Comparison of ENCODE assay signal across 21 mouse cellular contexts in the genomic region with DNA sequence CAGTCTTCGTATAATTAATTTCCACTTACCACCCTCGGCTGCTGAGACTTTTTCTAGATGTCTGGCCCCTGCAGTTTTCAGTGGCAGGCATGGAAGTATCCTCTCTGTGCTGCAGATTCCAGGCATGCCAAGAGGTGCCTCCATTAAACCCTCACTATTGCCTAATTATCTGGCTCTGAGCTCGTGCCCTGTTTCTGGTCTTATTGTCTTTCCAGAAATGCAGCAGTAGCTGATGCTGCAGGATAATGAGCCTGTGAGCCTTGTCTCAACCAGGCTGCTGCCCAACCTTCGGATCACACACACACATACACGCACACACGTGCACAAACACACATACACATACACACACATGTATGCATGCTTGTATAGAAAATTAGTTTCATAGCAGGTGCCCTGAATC.
DNase-seq lines count a peak whose midpoint lies in the region; ATAC-seq and TF ChIP-seq lines count a peak whose summit lies in the region.
"Had no signal": no experiment of that assay in that cellular context is flagged by ENCODE, and none has a peak within 500 bp of the region (broad histone marks: within the 10 kb centered on the region; RNA-seq: fewer than 3 reads in every experiment).

No protein-coding gene starts in this region.

- WGBS in forebrain, embryonic 12.5 days, result 45% methylated on average over 6 of the region's 6 CpGs
- WGBS in forebrain, embryonic 10.5 days, result 71% methylated on average over 6 of the region's 6 CpGs
- WGBS in hindbrain, postnatal 0 days, result 60% methylated on average over 6 of the region's 6 CpGs
- WGBS in hindbrain, embryonic 11.5 days, result 79% methylated on average over 6 of the region's 6 CpGs
- 70% methylated on average over 6 of the region's 6 CpGs for WGBS in midbrain, postnatal 0 days
- WGBS in midbrain, embryonic 10.5 days, result 78% methylated on average over 6 of the region's 6 CpGs

- no peak overlapping the region for H3K27ac ChIP-seq in forebrain, embryonic 12.5 days
- no peak overlapping the region for H3K27ac ChIP-seq in forebrain, embryonic 10.5 days
- no peak overlapping the region for H3K27ac ChIP-seq in hindbrain, postnatal 0 days
- H3K27ac ChIP-seq in hindbrain, embryonic 11.5 days (ENCODE audit: low read depth, low read length), result no peak overlapping the region
- H3K27ac ChIP-seq in midbrain, postnatal 0 days (ENCODE audit: low read depth, low read length), result peak overlapping the region; percentile 51; the same call in 1 of the 2 replicates
- no peak overlapping the region for H3K27ac ChIP-seq in midbrain, embryonic 10.5 days (replicated peaks)
- H3K27ac ChIP-seq: embryonic facial prominence, embryonic 12.5 days; heart, embryonic 10.5 days had no signal

- no peak for DNase-seq in forebrain, embryonic 10.5 days (ENCODE audit: extremely low spot score, low spot score)
- peak; percentile 34 for DNase-seq in hindbrain, postnatal 0 days (ENCODE audit: low spot score)
- no peak for DNase-seq in hindbrain, embryonic 11.5 days (ENCODE audit: low spot score)
- DNase-seq in midbrain, postnatal 0 days (ENCODE audit: low spot score), result no peak
- no peak for DNase-seq in midbrain, embryonic 10.5 days (ENCODE audit: low spot score)
- DNase-seq in retina, embryonic 14.5 days (ENCODE audit: low spot score), result peak; percentile 41
- DNase-seq in gastrocnemius, postnatal 4 days (ENCODE audit: low spot score in 2 of 2), result no peak
- DNase-seq: adrenal gland, postnatal 10 days; B cell, adult 2 months; cerebellum, adult 11-12 months; cerebellum, adult 9-10 months; cerebellum, postnatal 25 days; gastrocnemius, postnatal 36 days; heart, adult 18-20 months; heart, postnatal 10 days had no signal

- H3K27me3 ChIP-seq in forebrain, embryonic 12.5 days, result no peaks in the 10 kb centered on the region
- no peaks in the 10 kb centered on the region for H3K27me3 ChIP-seq in forebrain, embryonic 10.5 days (ENCODE audit: poor library complexity, severe bottlenecking)
- H3K27me3 ChIP-seq in hindbrain, postnatal 0 days (ENCODE audit: insufficient read depth, low read length), result no peaks in the 10 kb centered on the region
- no peaks in the 10 kb centered on the region for H3K27me3 ChIP-seq in hindbrain, embryonic 11.5 days (ENCODE audit: control insufficient read depth, insufficient read depth, low read length)
- H3K27me3 ChIP-seq in midbrain, postnatal 0 days (ENCODE audit: insufficient read depth, low read length), result no peaks in the 10 kb centered on the region
- H3K27me3 ChIP-seq in midbrain, embryonic 10.5 days (ENCODE audit: low read depth, poor library complexity, severe bottlenecking), result no peaks in the 10 kb centered on the region
- H3K27me3 ChIP-seq: embryonic facial prominence, embryonic 12.5 days had no signal

- no peak overlapping the region for H3K4me3 ChIP-seq in forebrain, embryonic 12.5 days (replicated peaks)
- H3K4me3 ChIP-seq in forebrain, embryonic 10.5 days, result no peak overlapping the region
- no peak overlapping the region for H3K4me3 ChIP-seq in hindbrain, postnatal 0 days (ENCODE audit: low read length)
- H3K4me3 ChIP-seq in hindbrain, embryonic 11.5 days (ENCODE audit: low read depth, low read length), result no peak overlapping the region
- no peak overlapping the region for H3K4me3 ChIP-seq in midbrain, postnatal 0 days (ENCODE audit: low read depth, low read length)
- no peak overlapping the region for H3K4me3 ChIP-seq in midbrain, embryonic 10.5 days
- H3K4me3 ChIP-seq: embryonic facial prominence, embryonic 12.5 days; heart, embryonic 10.5 days had no signal

- no peak overlapping the region for H3K4me2 ChIP-seq in forebrain, embryonic 12.5 days
- H3K4me2 ChIP-seq in hindbrain, postnatal 0 days (ENCODE audit: low read depth, low read length), result no peak overlapping the region
- H3K4me2 ChIP-seq in hindbrain, embryonic 11.5 days (replicated peaks; ENCODE audit: low read depth, low read length), result no peak overlapping the region
- no peak overlapping the region for H3K4me2 ChIP-seq in midbrain, postnatal 0 days (ENCODE audit: low read depth, low read length, poor library complexity, severe bottlenecking)
- H3K4me2 ChIP-seq: embryonic facial prominence, embryonic 12.5 days had no signal

- peaks cover 7% of the 10 kb centered on the region for H3K4me1 ChIP-seq in forebrain, embryonic 12.5 days
- H3K4me1 ChIP-seq in forebrain, embryonic 10.5 days, result peaks cover 12% of the 10 kb centered on the region
- H3K4me1 ChIP-seq in hindbrain, postnatal 0 days (ENCODE audit: insufficient read depth, low read length), result no peaks in the 10 kb centered on the region
- H3K4me1 ChIP-seq in hindbrain, embryonic 11.5 days (replicated peaks; ENCODE audit: control insufficient read depth, insufficient read depth, low read length), result no peaks in the 10 kb centered on the region
- no peaks in the 10 kb centered on the region; the same call in 1 of the 2 replicates for H3K4me1 ChIP-seq in midbrain, postnatal 0 days (ENCODE audit: insufficient read depth, low read length)
- peaks cover 2% of the 10 kb centered on the region for H3K4me1 ChIP-seq in midbrain, embryonic 10.5 days
- H3K4me1 ChIP-seq: embryonic facial prominence, embryonic 12.5 days; heart, embryonic 10.5 days had no signal

- H3K9ac ChIP-seq in forebrain, embryonic 12.5 days, result no peak overlapping the region
- no peak overlapping the region for H3K9ac ChIP-seq in hindbrain, postnatal 0 days (replicated peaks; ENCODE audit: low read length)
- H3K9ac ChIP-seq in hindbrain, embryonic 11.5 days (ENCODE audit: low read depth, low read length), result no peak overlapping the region
- no peak overlapping the region for H3K9ac ChIP-seq in midbrain, postnatal 0 days (replicated peaks; ENCODE audit: low read length, poor library complexity, severe bottlenecking)
- H3K9ac ChIP-seq: embryonic facial prominence, embryonic 12.5 days had no signal

- no peaks in the 10 kb centered on the region for H3K9me3 ChIP-seq in forebrain, embryonic 12.5 days
- no peaks in the 10 kb centered on the region for H3K9me3 ChIP-seq in forebrain, embryonic 10.5 days
- no peaks in the 10 kb centered on the region for H3K9me3 ChIP-seq in hindbrain, postnatal 0 days (ENCODE audit: low read length)
- H3K9me3 ChIP-seq in hindbrain, embryonic 11.5 days (ENCODE audit: control insufficient read depth, low read length), result no peaks in the 10 kb centered on the region
- H3K9me3 ChIP-seq in midbrain, postnatal 0 days (ENCODE audit: low read length), result no peaks in the 10 kb centered on the region
- no peaks in the 10 kb centered on the region for H3K9me3 ChIP-seq in midbrain, embryonic 10.5 days (replicated peaks)
- H3K9me3 ChIP-seq: embryonic facial prominence, embryonic 12.5 days; heart, embryonic 10.5 days had no signal

- no peak for TF ChIP-seq CTCF in hindbrain, postnatal 0 days (IDR thresholded peaks at IDR 0.05; ENCODE audit: low read depth)
- no peak for TF ChIP-seq CTCF in midbrain, postnatal 0 days (IDR thresholded peaks at IDR 0.05)

- peak; percentile 51; the same call in 1 of the 2 replicates for ATAC-seq in forebrain, embryonic 12.5 days (ENCODE audit: low FRiP score)
- ATAC-seq in hindbrain, postnatal 0 days, result no peak
- no peak for ATAC-seq in hindbrain, embryonic 11.5 days (ENCODE audit: low FRiP score)
- no peak for ATAC-seq in midbrain, postnatal 0 days (ENCODE audit: low FRiP score)
- ATAC-seq: CD4-positive, CD25-positive, alpha-beta regulatory T cell, adult 4 months; hindbrain, embryonic 16.5 days had no signal

- H3K36me3 ChIP-seq in forebrain, embryonic 12.5 days (replicated peaks), result no peaks in the 10 kb centered on the region
- no peaks in the 10 kb centered on the region for H3K36me3 ChIP-seq in forebrain, embryonic 10.5 days (replicated peaks)
- no peaks in the 10 kb centered on the region for H3K36me3 ChIP-seq in hindbrain, postnatal 0 days (ENCODE audit: insufficient read depth, low read length)
- H3K36me3 ChIP-seq in hindbrain, embryonic 11.5 days (ENCODE audit: control insufficient read depth, insufficient read depth, low read length), result no peaks in the 10 kb centered on the region
- H3K36me3 ChIP-seq in midbrain, postnatal 0 days (ENCODE audit: insufficient read depth, low read length), result no peaks in the 10 kb centered on the region
- H3K36me3 ChIP-seq in midbrain, embryonic 10.5 days, result no peaks in the 10 kb centered on the region
- H3K36me3 ChIP-seq: embryonic facial prominence, embryonic 12.5 days; G1E; heart, embryonic 10.5 days had no signal

Comparison
In these comparisons a context has a peak if more than half of its experiments do, and no peak if none do; other contexts are left out.
1. DNase-seq: peak in hindbrain, postnatal 0 days (single experiment) and retina, embryonic 14.5 days (single experiment); none in forebrain, embryonic 10.5 days (single experiment), hindbrain, embryonic 11.5 days (single experiment), midbrain, postnatal 0 days (single experiment), midbrain, embryonic 10.5 days (single experiment) and gastrocnemius, postnatal 4 days (0 of 2).